In genomic region chr14:61834291-61834936, GRCm38 (mm10) we compare ENCODE assay signal across 9 mouse cellular contexts.
DNase-seq lines count a peak whose midpoint lies in the region; ATAC-seq and TF ChIP-seq lines count a peak whose summit lies in the region.
"Had no signal": no experiment of that assay in that cellular context is flagged by ENCODE, and none has a peak within 500 bp of the region (broad histone marks: within the 10 kb centered on the region; RNA-seq: fewer than 3 reads in every experiment).

No protein-coding gene starts in this region.

- no peaks in the 10 kb centered on the region for H3K4me1 ChIP-seq in heart, embryonic 16.5 days (ENCODE audit: control insufficient read depth, insufficient read depth, low read length)
- no peaks in the 10 kb centered on the region for H3K4me1 ChIP-seq in lung, postnatal 0 days (ENCODE audit: insufficient read depth, low read depth, low read length)
- no peaks in the 10 kb centered on the region for H3K4me1 ChIP-seq in stomach, postnatal 0 days (replicated peaks; ENCODE audit: control insufficient read depth, insufficient read depth)
- H3K4me1 ChIP-seq in midbrain, embryonic 10.5 days = no peaks in the 10 kb centered on the region; the same call in 1 of the 2 replicates

- H3K27ac ChIP-seq in heart, embryonic 16.5 days (ENCODE audit: low read length) = no peak overlapping the region
- no peak overlapping the region for H3K27ac ChIP-seq in lung, postnatal 0 days (ENCODE audit: low read length)
- no peak overlapping the region for H3K27ac ChIP-seq in stomach, postnatal 0 days (replicated peaks)
- H3K27ac ChIP-seq in midbrain, embryonic 10.5 days (replicated peaks) = no peak overlapping the region

- no peaks in the 10 kb centered on the region for H3K9me3 ChIP-seq in heart, embryonic 16.5 days (replicated peaks; ENCODE audit: control insufficient read depth, low read length)
- no peaks in the 10 kb centered on the region for H3K9me3 ChIP-seq in lung, postnatal 0 days (ENCODE audit: low read length)
- no peaks in the 10 kb centered on the region for H3K9me3 ChIP-seq in stomach, postnatal 0 days (ENCODE audit: control insufficient read depth, low read length)
- H3K9me3 ChIP-seq in midbrain, embryonic 10.5 days (replicated peaks) = no peaks in the 10 kb centered on the region

- no peak for DNase-seq in heart, adult 18-20 months
- peak; percentile 34 for DNase-seq in lung, postnatal 0 days (ENCODE audit: low spot score)
- no peak for DNase-seq in lung, postnatal 36 days
- DNase-seq in kidney, postnatal 4 days = peak; percentile 45 to 58
- no peak for DNase-seq in stomach, postnatal 0 days (ENCODE audit: low spot score)
- DNase-seq in layer of hippocampus, adult 8-10 months (ENCODE audit: low spot score in 2 of 2) = no peak
- DNase-seq in midbrain, embryonic 10.5 days (ENCODE audit: low spot score) = no peak
- DNase-seq: forebrain, postnatal 0 days had no signal

- no peak overlapping the region for H3K4me2 ChIP-seq in heart, embryonic 16.5 days (ENCODE audit: low read depth, low read length)
- H3K4me2 ChIP-seq in lung, postnatal 0 days (replicated peaks; ENCODE audit: low read depth, low read length) = no peak overlapping the region
- H3K4me2 ChIP-seq in stomach, postnatal 0 days (replicated peaks; ENCODE audit: low read depth) = no peak overlapping the region

- ATAC-seq in heart, embryonic 16.5 days (replicated peaks; ENCODE audit: extremely low read depth, insufficient read depth, low FRiP score) = peak; percentile 18; the same call in 1 of the 2 replicates
- peak; percentile 32 for ATAC-seq in lung, postnatal 0 days
- 0 out of 2 replicates have a peak, but pooled peaks have one; percentile 45 for ATAC-seq in stomach, postnatal 0 days (ENCODE audit: low FRiP score, low TSS enrichment)
- ATAC-seq: forebrain, postnatal 0 days had no signal

- H3K27me3 ChIP-seq in heart, embryonic 16.5 days (ENCODE audit: control insufficient read depth, insufficient read depth, low read length) = no peaks in the 10 kb centered on the region
- no peaks in the 10 kb centered on the region for H3K27me3 ChIP-seq in lung, postnatal 0 days (replicated peaks; ENCODE audit: insufficient read depth, low read length)
- no peaks in the 10 kb centered on the region for H3K27me3 ChIP-seq in stomach, postnatal 0 days (ENCODE audit: control insufficient read depth, insufficient read depth, low read length)
- H3K27me3 ChIP-seq in midbrain, embryonic 10.5 days (ENCODE audit: low read depth, poor library complexity, severe bottlenecking) = no peaks in the 10 kb centered on the region

- no peak overlapping the region for H3K4me3 ChIP-seq in heart, embryonic 16.5 days (ENCODE audit: low read length)
- H3K4me3 ChIP-seq in lung, postnatal 0 days (ENCODE audit: low read depth, low read length) = no peak overlapping the region
- H3K4me3 ChIP-seq in stomach, postnatal 0 days (ENCODE audit: low read depth, low read length) = no peak overlapping the region
- no peak overlapping the region for H3K4me3 ChIP-seq in midbrain, embryonic 10.5 days

- no peak for TF ChIP-seq EP300 in lung, postnatal 0 days (IDR thresholded peaks at IDR 0.05)
- no peak for TF ChIP-seq EP300 in stomach, postnatal 0 days (optimal IDR thresholded peaks at IDR 0.05)

- no peaks in the 10 kb centered on the region for H3K36me3 ChIP-seq in heart, embryonic 16.5 days (ENCODE audit: control insufficient read depth, insufficient read depth)
- H3K36me3 ChIP-seq in lung, postnatal 0 days (ENCODE audit: insufficient read depth, low read length) = no peaks in the 10 kb centered on the region
- no peaks in the 10 kb centered on the region for H3K36me3 ChIP-seq in stomach, postnatal 0 days (ENCODE audit: control insufficient read depth, insufficient read depth, low read length)
- H3K36me3 ChIP-seq in midbrain, embryonic 10.5 days = no peaks in the 10 kb centered on the region

- WGBS in heart, embryonic 16.5 days = 24% methylated on average over 8 of the region's 8 CpGs
- 33% methylated on average over 8 of the region's 8 CpGs for WGBS in lung, postnatal 0 days
- WGBS in stomach, postnatal 0 days = 42% methylated on average over 8 of the region's 8 CpGs
- 78% methylated on average over 8 of the region's 8 CpGs for WGBS in midbrain, embryonic 10.5 days

- no peak overlapping the region for H3K9ac ChIP-seq in heart, embryonic 16.5 days (ENCODE audit: low read length)
- H3K9ac ChIP-seq in lung, postnatal 0 days (replicated peaks; ENCODE audit: low read depth) = no peak overlapping the region
- no peak overlapping the region for H3K9ac ChIP-seq in stomach, postnatal 0 days (ENCODE audit: low read length)
- H3K9ac ChIP-seq: forebrain, postnatal 0 days had no signal

- no peak for TF ChIP-seq CTCF in lung, postnatal 0 days (IDR thresholded peaks at IDR 0.05)
- TF ChIP-seq CTCF in stomach, postnatal 0 days (IDR thresholded peaks at IDR 0.05; ENCODE audit: low read depth) = no peak

Comparison
In these comparisons a context has a peak if more than half of its experiments do, and no peak if none do; other contexts are left out.
1. DNase-seq: peak in lung, postnatal 0 days (single experiment) and kidney, postnatal 4 days (2 of 2); none in heart, adult 18-20 months (0 of 2), lung, postnatal 36 days (single experiment), stomach, postnatal 0 days (single experiment), layer of hippocampus, adult 8-10 months (0 of 2) and midbrain, embryonic 10.5 days (single experiment).
2. Peak in every context shown above with its lines, with median percentiles within 50 percentile points of each other: ATAC-seq.